Mouse (Mus musculus) limb, embryonic 15.5 days (tissue): Measurements from ENCODE around the gene Tmem270. TPM values are rescaled to one million over a fixed set of nuclear protein-coding genes. Genes with fewer than 3 reads are reported as not detected.
"Not testable (repeated sequence)": the region's sequence is repeated elsewhere in the genome, so short reads cannot be mapped to it uniquely, and the experiment has no call there.

Experiments
- ATAC-seq: fragments of 200-750 bp; cut with Nextera tagmentation; 2 replicates; pipeline ENCODE4 v1.8.0; 2017; ENCODE audit warnings: low read depth, moderate TSS enrichment; ENCODE audit not compliant: insufficient number of reproducible peaks, low FRiP score, low TSS enrichment
- H3K27ac ChIP-seq: fragments of 300-500 bp; sonication (generic); 2 replicates; pipeline ENCODE4 v1.5.1; 2015; ENCODE audit warnings: moderate library complexity, mild to moderate bottlenecking, inconsistent platforms
- H3K27me3 ChIP-seq: fragments of 300-500 bp; sonication (generic); 2 replicates; pipeline ENCODE4 v1.6.1; 2015; ENCODE audit warnings: inconsistent platforms
- H3K36me3 ChIP-seq: fragments of 300-500 bp; sonication (generic); 2 replicates; pipeline ENCODE4 v1.6.1; 2015; ENCODE audit warnings: inconsistent platforms
- H3K4me1 ChIP-seq: fragments of 300-500 bp; sonication (generic); 2 replicates; pipeline ENCODE4 v1.6.1; 2015; ENCODE audit warnings: inconsistent platforms
- H3K4me2 ChIP-seq: fragments of 300-500 bp; sonication (generic); 2 replicates; pipeline ENCODE4 v1.6.1; 2015; ENCODE audit warnings: mild to moderate bottlenecking, inconsistent platforms
- H3K4me3 ChIP-seq: fragments of 300-500 bp; sonication (generic); 2 replicates; pipeline ENCODE4 v1.5.1; 2015; ENCODE audit warnings: mild to moderate bottlenecking, inconsistent platforms
- H3K9ac ChIP-seq: fragments of 300-500 bp; sonication (generic); 2 replicates; pipeline ENCODE4 v1.6.1; 2015; ENCODE audit warnings: inconsistent platforms
- H3K9me3 ChIP-seq: fragments of 300-500 bp; sonication (generic); 2 replicates; pipeline ENCODE4 v1.6.1; 2016; ENCODE audit warnings: inconsistent platforms
- WGBS: fragments of 180-500 bp; shearing (Covaris S2); methylation state at CpG from one replicate; pipeline ENCODE4 v1.1.7; 2015; 5-methylcytosine and 5-hydroxymethylcytosine counted together
- polyA plus RNA-seq: library from polyadenylated mRNA; unstranded; fragments of >200 nt; fragmentation: Nextera tagmentation; extraction: Ambion mirVana; gene quantifications from 2 replicates; pipeline ENCODE4 v1.2.1, GENCODE M21; 2015

The Tmem270 gene
- polyA plus RNA-seq, 1 experiment from 2014 or later: not detected

- 63% methylated on average over 14 of the region's 14 CpGs for WGBS
Observed at GRCm38 (mm10) chr5:134941472-134942209, 35.1 kb upstream of the Tmem270 start.

GRCm38 (mm10) chr5:134939554-134939953 is 33.0 kb upstream of the Tmem270 start:
- H3K9me3 ChIP-seq, H3K27ac ChIP-seq, H3K36me3 ChIP-seq, H3K4me1 ChIP-seq, H3K4me3 ChIP-seq, ATAC-seq, H3K27me3 ChIP-seq, H3K4me2 ChIP-seq, H3K9ac ChIP-seq: not testable (repeated sequence)
- 90% methylated on average over 4 of the region's 7 CpGs for WGBS

More at GRCm38 (mm10) chr5:134941472-134942209, 35.1 kb upstream of the Tmem270 start:
- H3K36me3 ChIP-seq: no peaks in the 10 kb centered on the region
- ATAC-seq: no peak
- no peak overlapping the region for H3K4me2 ChIP-seq
- no peak overlapping the region for H3K4me3 ChIP-seq
- no peaks in the 10 kb centered on the region for H3K9me3 ChIP-seq
- peaks cover 23% of the 10 kb centered on the region for H3K27me3 ChIP-seq
- H3K27ac ChIP-seq: peak overlapping the region; percentile 43; the same call in 1 of the 2 replicates
- no peak overlapping the region for H3K9ac ChIP-seq
- H3K4me1 ChIP-seq: peaks cover 7% of the 10 kb centered on the region

GRCm38 (mm10) chr5:134939069-134939468 is 32.5 kb upstream of the Tmem270 start:
- no peak overlapping the region for H3K9ac ChIP-seq
- H3K27ac ChIP-seq: no peak overlapping the region
- H3K27me3 ChIP-seq: 0 out of 2 replicates have a peak, but pooled peaks cover under 1% of the 10 kb centered on the region
- no peak overlapping the region for H3K4me3 ChIP-seq
- no peaks in the 10 kb centered on the region for H3K4me1 ChIP-seq
- no peak for ATAC-seq
- H3K36me3 ChIP-seq: no peaks in the 10 kb centered on the region
- H3K4me2 ChIP-seq: no peak overlapping the region
- H3K9me3 ChIP-seq: no peaks in the 10 kb centered on the region
- 82% methylated on average over 3 of the region's 3 CpGs for WGBS

GRCm38 (mm10) chr5:134936626-134937185 is 30.2 kb upstream of the Tmem270 start:
- WGBS: 78% methylated on average over 6 of the region's 6 CpGs
- H3K36me3 ChIP-seq: no peaks in the 10 kb centered on the region; the same call in 1 of the 2 replicates
- ATAC-seq: no peak
- peaks cover 7% of the 10 kb centered on the region for H3K4me1 ChIP-seq
- H3K9me3 ChIP-seq: no peaks in the 10 kb centered on the region
- no peak overlapping the region for H3K27ac ChIP-seq
- no peak overlapping the region for H3K4me3 ChIP-seq
- no peaks in the 10 kb centered on the region for H3K27me3 ChIP-seq
- H3K4me2 ChIP-seq: no peak overlapping the region
- H3K9ac ChIP-seq: no peak overlapping the region

- WGBS: 87% methylated on average over 6 of the region's 6 CpGs
- Histone ChIP-seq H3K9me3 (no peaks in the 10 kb centered on the region), H3K27me3 (no peaks in the 10 kb centered on the region), H3K4me2 (no peak overlapping the region), H3K4me1 (peaks cover 7% of the 10 kb centered on the region), H3K9ac (no peak overlapping the region), H3K27ac (no peak overlapping the region), H3K4me3 (no peak overlapping the region), H3K36me3 (no peaks in the 10 kb centered on the region; the same call in 1 of the 2 replicates)
- ATAC-seq: no peak
Observed at GRCm38 (mm10) chr5:134936051-134936450, 29.5 kb upstream of the Tmem270 start.

GRCm38 (mm10) chr5:134934666-134935065 is 28.1 kb upstream of the Tmem270 start:
- WGBS: 85% methylated on average over 3 of the region's 3 CpGs
- Histone ChIP-seq H3K9me3 (no peaks in the 10 kb centered on the region), H3K4me2 (no peak overlapping the region), H3K36me3 (no peaks in the 10 kb centered on the region; the same call in 1 of the 2 replicates), H3K4me1 (peaks cover 7% of the 10 kb centered on the region), H3K27ac (no peak overlapping the region), H3K9ac (no peak overlapping the region), H3K27me3 (no peaks in the 10 kb centered on the region), H3K4me3 (no peak overlapping the region)
- no peak for ATAC-seq

GRCm38 (mm10) chr5:134933686-134934085 is 27.2 kb upstream of the Tmem270 start:
- WGBS: 88% methylated on average over 5 of the region's 5 CpGs
- H3K36me3 ChIP-seq, H3K9ac ChIP-seq, H3K4me2 ChIP-seq, H3K9me3 ChIP-seq, H3K27ac ChIP-seq, ATAC-seq, H3K4me3 ChIP-seq, H3K4me1 ChIP-seq, H3K27me3 ChIP-seq: not testable (repeated sequence)

- Histone ChIP-seq H3K27me3 (no peaks in the 10 kb centered on the region), H3K4me3 (no peak overlapping the region), H3K4me2 (no peak overlapping the region), H3K36me3 (no peaks in the 10 kb centered on the region; the same call in 1 of the 2 replicates), H3K9ac (no peak overlapping the region), H3K27ac (no peak overlapping the region), H3K4me1 (peaks cover 7% of the 10 kb centered on the region), H3K9me3 (no peaks in the 10 kb centered on the region)
- no peak for ATAC-seq
- 82% methylated on average over 8 of the region's 8 CpGs for WGBS
Observed at GRCm38 (mm10) chr5:134933281-134933680, 26.7 kb upstream of the Tmem270 start.

- Histone ChIP-seq H3K36me3 (no peaks in the 10 kb centered on the region; the same call in 1 of the 2 replicates), H3K9ac (no peak overlapping the region), H3K9me3 (no peaks in the 10 kb centered on the region), H3K27ac (peak overlapping the region; percentile 67; the same call in 1 of the 2 replicates), H3K4me1 (peaks cover 7% of the 10 kb centered on the region), H3K4me3 (peak overlapping the region; percentile 76), H3K27me3 (no peaks in the 10 kb centered on the region), H3K4me2 (peak overlapping the region; percentile 87)
- 42% methylated on average over 9 of the region's 9 CpGs for WGBS
- peak; percentile 37; the same call in 1 of the 2 replicates for ATAC-seq
Observed at GRCm38 (mm10) chr5:134932903-134933276, 26.4 kb upstream of the Tmem270 start.

- peak within 1 kb of the TSS; percentile 87 for H3K4me2 ChIP-seq
- under 1% methylated on average over 41 of the region's 41 CpGs for whole genome bisulfite sequencing
- H3K27me3 ChIP-seq: no peaks in the 10 kb centered on the region
- no peaks in the 10 kb centered on the region; the same call in 1 of the 2 replicates for H3K36me3 ChIP-seq
- ATAC-seq: peak; percentile 85
- H3K9ac ChIP-seq: peak within 1 kb of the TSS; percentile 72
- H3K27ac ChIP-seq: peak within 1 kb of the TSS; percentile 67
- no peaks in the 10 kb centered on the region for H3K9me3 ChIP-seq
- H3K4me3 ChIP-seq: peak within 1 kb of the TSS; percentile 76
- H3K4me1 ChIP-seq: peaks cover 7% of the 10 kb centered on the region
Observed at GRCm38 (mm10) chr5:134932179-134932902, 25.8 kb upstream of the Tmem270 start, which contains the start of gene Mettl27. Mettl27 (plus strand) TSS chr5:134932368.

- WGBS: 80% methylated on average over 2 of the region's 2 CpGs
- H3K4me3 ChIP-seq: no peak overlapping the region
- no peaks in the 10 kb centered on the region; the same call in 1 of the 2 replicates for H3K36me3 ChIP-seq
- H3K9ac ChIP-seq: no peak overlapping the region
- no peak overlapping the region for H3K4me2 ChIP-seq
- no peak for ATAC-seq
- no peaks in the 10 kb centered on the region for H3K9me3 ChIP-seq
- peaks cover 7% of the 10 kb centered on the region for H3K4me1 ChIP-seq
- no peak overlapping the region for H3K27ac ChIP-seq
- H3K27me3 ChIP-seq: no peaks in the 10 kb centered on the region
Observed at GRCm38 (mm10) chr5:134929988-134930387, 23.5 kb upstream of the Tmem270 start.

- no peak overlapping the region for H3K4me3 ChIP-seq
- no peaks in the 10 kb centered on the region for H3K9me3 ChIP-seq
- no peak overlapping the region for H3K9ac ChIP-seq
- ATAC-seq: no peak
- no peaks in the 10 kb centered on the region for H3K27me3 ChIP-seq
- WGBS: 64% methylated on average over 4 of the region's 4 CpGs
- H3K4me2 ChIP-seq: no peak overlapping the region
- no peak overlapping the region for H3K27ac ChIP-seq
- no peaks in the 10 kb centered on the region for H3K36me3 ChIP-seq
- H3K4me1 ChIP-seq: no peaks in the 10 kb centered on the region
Observed at GRCm38 (mm10) chr5:134926726-134927125, 20.2 kb upstream of the Tmem270 start.
